Mouse (Mus musculus) liver, embryonic 16.5 days (tissue): Measurements from ENCODE around the gene Gpr18. TPM values are rescaled to one million over a fixed set of nuclear protein-coding genes. Genes with fewer than 3 reads are reported as not detected.
"Not testable (repeated sequence)": the region's sequence is repeated elsewhere in the genome, so short reads cannot be mapped to it uniquely, and the experiment has no call there.

Experiments
- ATAC-seq: fragments of 200-750 bp; cut with Nextera tagmentation; 2 replicates; pipeline ENCODE4 v1.8.0; 2017; ENCODE audit warnings: low read depth, mild to moderate bottlenecking, moderate number of reproducible peaks, moderate library complexity
- H3K27ac ChIP-seq: fragments of 300-500 bp; sonication (generic); 2 replicates; pipeline ENCODE4 v1.5.1; 2014; ENCODE audit warnings: mild to moderate bottlenecking, low read length
- H3K27me3 ChIP-seq: fragments of 300-500 bp; sonication (generic); 2 replicates; pipeline ENCODE4 v1.6.1; 2014; ENCODE audit warnings: low read depth, low read length, mixed read lengths; ENCODE audit not compliant: control insufficient read depth, insufficient read depth
- H3K36me3 ChIP-seq: fragments of 300-500 bp; sonication (generic); 2 replicates; pipeline ENCODE4 v1.6.1; 2014; ENCODE audit warnings: mild to moderate bottlenecking; ENCODE audit not compliant: control insufficient read depth, insufficient read depth
- H3K4me1 ChIP-seq: fragments of 300-500 bp; sonication (generic); 2 replicates; pipeline ENCODE4 v1.6.1; 2014; ENCODE audit warnings: low read depth, low read length, mixed read lengths; ENCODE audit not compliant: control insufficient read depth
- H3K4me2 ChIP-seq: fragments of 300-500 bp; sonication (generic); 2 replicates; pipeline ENCODE4 v1.6.1; 2014; ENCODE audit warnings: low read depth, low read length, mixed read lengths
- H3K4me3 ChIP-seq: fragments of 300-500 bp; sonication (generic); 2 replicates; pipeline ENCODE4 v1.5.1; 2014; ENCODE audit warnings: low read depth, mild to moderate bottlenecking, low read length
- H3K9ac ChIP-seq: fragments of 300-500 bp; sonication (generic); 2 replicates; pipeline ENCODE4 v1.6.1; 2014; ENCODE audit warnings: low read depth, low read length
- H3K9me3 ChIP-seq: fragments of 300-500 bp; sonication (generic); replicated peaks from 2 replicates; pipeline ENCODE4 v1.6.1; 2016; ENCODE audit warnings: low read length; ENCODE audit not compliant: control insufficient read depth
- WGBS: fragments of 180-500 bp; shearing (Covaris S2); extraction: QIAGEN DNeasy Blood & Tissue Kit; methylation state at CpG from one replicate; pipeline ENCODE4 v1.1.7; 2014; ENCODE audit not compliant: insufficient replicate concordance; 5-methylcytosine and 5-hydroxymethylcytosine counted together
- polyA plus RNA-seq: library from polyadenylated mRNA; unstranded; fragments of >200 nt; fragmentation: Nextera tagmentation; extraction: Ambion mirVana; gene quantifications from 2 replicates; pipeline ENCODE4 v1.2.1, GENCODE M21; 2015

Gpr18 gene
- polyA plus RNA-seq, 1 experiment from 2014 or later = 0.34 TPM

DNA sequence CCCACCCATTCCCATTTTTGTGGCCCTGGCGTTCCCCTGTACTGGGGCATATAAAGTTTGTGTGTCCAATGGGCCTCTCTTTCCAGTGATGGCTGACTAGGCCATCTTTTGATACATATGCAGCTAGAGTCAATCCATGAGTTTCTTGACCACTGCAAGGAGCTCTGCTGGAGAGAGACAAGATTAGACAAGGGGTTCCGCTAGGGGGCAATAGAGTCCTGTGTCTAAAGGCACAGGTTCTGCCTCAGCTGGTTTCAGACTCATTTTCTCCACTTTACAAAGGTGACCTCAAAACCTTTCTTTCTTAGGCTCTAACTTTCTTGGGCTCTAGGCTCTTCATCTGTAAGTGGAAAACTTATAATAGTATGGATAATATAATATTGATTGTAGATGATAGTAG lies 50.4 kb downstream of the Gpr18 start:
- 15% methylated on average over 2 of the region's 2 CpGs for WGBS
- H3K36me3 ChIP-seq, H3K4me2 ChIP-seq, H3K9ac ChIP-seq, H3K4me3 ChIP-seq, H3K9me3 ChIP-seq, H3K27me3 ChIP-seq, H3K27ac ChIP-seq, H3K4me1 ChIP-seq: not testable (repeated sequence)
- 0 out of 2 replicates have a peak, but pooled peaks have one; percentile 47 for ATAC-seq

Other genes starting within 250 kb of the Gpr18 start
- 1.2 and 1.6 TPM in 2 replicates for gene Dock9, start 117.9 kb downstream of the Gpr18 start, polyA plus RNA-seq
- 20.4 and 22.1 TPM in 2 replicates for gene Ubac2, start 37.2 kb downstream of the Gpr18 start, polyA plus RNA-seq
- gene Gpr183, start 49.4 kb upstream of the Gpr18 start, polyA plus RNA-seq = 1.1 and 1.7 TPM in 2 replicates
- not detected in 2 replicates for gene Timm8a2, start 118.9 kb upstream of the Gpr18 start, polyA plus RNA-seq
- gene Tm9sf2, start 191.3 kb upstream of the Gpr18 start, polyA plus RNA-seq = 78.0 and 78.3 TPM in 2 replicates